Mouse (Mus musculus) embryonic facial prominence, embryonic 12.5 days (tissue): ENCODE results near the gene Bhlhe23. TPM values are rescaled to one million over a fixed set of nuclear protein-coding genes. Genes with fewer than 3 reads are reported as not detected.

ENCODE experiments used
- ATAC-seq: fragments of 200-750 bp; cut with Nextera tagmentation; 2 replicates; pipeline ENCODE4 v1.8.0; 2017; ENCODE audit not compliant: insufficient number of reproducible peaks, insufficient read depth, low FRiP score, low TSS enrichment
- H3K27ac ChIP-seq: fragments of 300-500 bp; sonication (generic); 2 replicates; pipeline ENCODE4 v1.5.1; 2016; ENCODE audit warnings: mild to moderate bottlenecking
- H3K27me3 ChIP-seq: fragments of 300-500 bp; sonication (generic); 2 replicates; pipeline ENCODE4 v1.6.1; 2016; ENCODE audit warnings: mild to moderate bottlenecking, moderate library complexity
- H3K36me3 ChIP-seq: fragments of 300-500 bp; sonication (generic); 2 replicates; pipeline ENCODE4 v1.6.1; 2016; ENCODE audit warnings: mild to moderate bottlenecking
- H3K4me1 ChIP-seq: fragments of 300-500 bp; sonication (generic); 2 replicates; pipeline ENCODE4 v1.6.1; 2016
- H3K4me2 ChIP-seq: fragments of 300-500 bp; sonication (generic); replicated peaks from 2 replicates; pipeline ENCODE4 v1.6.1; 2016; ENCODE audit warnings: mild to moderate bottlenecking, moderate library complexity
- H3K4me3 ChIP-seq: fragments of 300-500 bp; sonication (generic); 2 replicates; pipeline ENCODE4 v1.5.1; 2016; ENCODE audit warnings: mild to moderate bottlenecking
- H3K9ac ChIP-seq: fragments of 300-500 bp; sonication (generic); 2 replicates; pipeline ENCODE4 v1.6.1; 2016; ENCODE audit warnings: mild to moderate bottlenecking, moderate library complexity
- H3K9me3 ChIP-seq: fragments of 300-500 bp; sonication (generic); 2 replicates; pipeline ENCODE4 v1.6.1; 2016; ENCODE audit warnings: mild to moderate bottlenecking, moderate library complexity
- WGBS: fragments of 180-500 bp; shearing (Covaris S2); methylation state at CpG from one replicate; pipeline ENCODE4 v1.1.7; 2016; 5-methylcytosine and 5-hydroxymethylcytosine counted together
- polyA plus RNA-seq: library from polyadenylated mRNA; unstranded; fragments of >200 nt; fragmentation: Nextera tagmentation; extraction: Ambion mirVana; gene quantifications from 2 replicates; pipeline ENCODE4 v1.2.1, GENCODE M21; 2016

Gene Bhlhe23
- polyA plus RNA-seq = 0.97 and 1.3 TPM in 2 replicates

GRCm38 (mm10) chr2:180776793-180777192 lies at the start of gene Bhlhe23:
Gene Bhlhe23 (minus strand): TSS chr2:180776900.
- under 1% methylated on average over 28 of the region's 28 CpGs for WGBS

DNA sequence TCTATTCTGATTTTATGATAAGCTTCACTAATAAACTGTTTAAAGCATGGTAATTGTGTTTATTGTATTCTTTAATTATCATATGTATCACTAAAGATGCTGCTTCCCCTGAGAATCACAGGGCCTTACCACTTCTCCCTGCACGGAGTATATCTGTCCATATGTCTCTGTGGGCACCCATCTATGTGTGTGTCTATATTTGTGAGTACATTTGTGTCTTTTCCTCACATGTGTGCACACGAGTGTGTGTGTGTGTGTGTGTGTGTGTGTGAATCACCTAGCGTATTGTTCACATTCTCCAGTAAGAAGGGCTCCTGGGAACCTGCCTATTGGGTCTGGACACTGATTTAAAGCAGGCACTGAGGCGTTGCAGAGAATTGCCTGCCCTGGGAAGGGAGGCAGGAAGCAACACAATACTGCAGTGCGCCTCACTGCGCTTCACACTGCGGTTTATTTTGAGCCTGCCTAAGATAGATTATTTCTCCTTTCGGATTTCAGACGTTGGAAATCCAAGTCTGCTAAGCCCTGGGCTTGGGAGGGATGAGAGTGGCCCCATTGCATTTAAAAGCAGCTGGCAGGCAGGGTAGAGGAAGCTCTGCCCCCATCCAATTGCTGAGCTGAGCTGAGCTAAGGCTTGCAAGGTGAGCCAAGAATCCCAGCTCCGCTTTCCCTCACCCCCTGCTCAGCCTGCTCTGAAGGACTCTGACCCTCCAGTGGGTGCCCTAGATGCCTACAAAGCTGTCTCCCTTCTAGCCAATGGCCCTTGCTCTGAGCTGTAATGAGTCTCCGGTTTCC lies 48.6 kb upstream of the Bhlhe23 start:
- H3K27ac ChIP-seq = no peak overlapping the region
- ATAC-seq = no peak
- 47% methylated on average over 11 of the region's 11 CpGs for WGBS
- H3K9ac ChIP-seq = no peak overlapping the region
- H3K9me3 ChIP-seq = no peaks in the 10 kb centered on the region
- H3K27me3 ChIP-seq = no peaks in the 10 kb centered on the region
- H3K4me2 ChIP-seq = no peak overlapping the region
- no peak overlapping the region for H3K4me3 ChIP-seq
- H3K36me3 ChIP-seq = no peaks in the 10 kb centered on the region
- H3K4me1 ChIP-seq = no peaks in the 10 kb centered on the region

More at GRCm38 (mm10) chr2:180776793-180777192, at the start of gene Bhlhe23:
- H3K9me3 ChIP-seq = no peaks in the 10 kb centered on the region
- no peaks in the 10 kb centered on the region for H3K36me3 ChIP-seq
- peaks cover 85% of the 10 kb centered on the region for H3K27me3 ChIP-seq
- no peak for ATAC-seq
- H3K4me3 ChIP-seq = peak within 1 kb of the TSS; percentile 18
- peak within 1 kb of the TSS; percentile 40 for H3K4me2 ChIP-seq
- H3K4me1 ChIP-seq = 0 out of 2 replicates have a peak, but pooled peaks cover 4% of the 10 kb centered on the region
- no peak within 1 kb of the TSS; the same call in 1 of the 2 replicates for H3K9ac ChIP-seq
- no peak within 1 kb of the TSS for H3K27ac ChIP-seq

- no peak for ATAC-seq
- WGBS = 80% methylated on average over 4 of the region's 4 CpGs
- H3K27ac ChIP-seq = no peak overlapping the region
- H3K4me1 ChIP-seq = no peaks in the 10 kb centered on the region
- H3K36me3 ChIP-seq = no peaks in the 10 kb centered on the region
- no peak overlapping the region for H3K4me3 ChIP-seq
- no peak overlapping the region for H3K4me2 ChIP-seq
- H3K9ac ChIP-seq = no peak overlapping the region
- no peaks in the 10 kb centered on the region for H3K9me3 ChIP-seq
- no peaks in the 10 kb centered on the region for H3K27me3 ChIP-seq
Measured at GRCm38 (mm10) chr2:180824724-180825123, 48.0 kb upstream of the Bhlhe23 start.

- H3K27ac ChIP-seq = no peak overlapping the region
- H3K4me2 ChIP-seq = no peak overlapping the region
- no peaks in the 10 kb centered on the region; the same call in 1 of the 2 replicates for H3K27me3 ChIP-seq
- H3K9me3 ChIP-seq = no peaks in the 10 kb centered on the region
- H3K4me3 ChIP-seq = no peak overlapping the region
- no peaks in the 10 kb centered on the region for H3K4me1 ChIP-seq
- no peak for ATAC-seq
- H3K9ac ChIP-seq = no peak overlapping the region
- 69% methylated on average over 4 of the region's 4 CpGs for WGBS
- no peaks in the 10 kb centered on the region for H3K36me3 ChIP-seq
Measured at GRCm38 (mm10) chr2:180824061-180824460, 47.4 kb upstream of the Bhlhe23 start.

- Histone ChIP-seq H3K27me3 (no peaks in the 10 kb centered on the region; the same call in 1 of the 2 replicates), H3K9ac (no peak overlapping the region), H3K4me1 (no peaks in the 10 kb centered on the region), H3K4me3 (no peak overlapping the region), H3K36me3 (no peaks in the 10 kb centered on the region), H3K27ac (no peak overlapping the region), H3K4me2 (no peak overlapping the region), H3K9me3 (no peaks in the 10 kb centered on the region)
- WGBS = 34% methylated on average over 6 of the region's 6 CpGs
- no peak for ATAC-seq
Measured at GRCm38 (mm10) chr2:180822476-180822875, 45.8 kb upstream of the Bhlhe23 start.

DNA sequence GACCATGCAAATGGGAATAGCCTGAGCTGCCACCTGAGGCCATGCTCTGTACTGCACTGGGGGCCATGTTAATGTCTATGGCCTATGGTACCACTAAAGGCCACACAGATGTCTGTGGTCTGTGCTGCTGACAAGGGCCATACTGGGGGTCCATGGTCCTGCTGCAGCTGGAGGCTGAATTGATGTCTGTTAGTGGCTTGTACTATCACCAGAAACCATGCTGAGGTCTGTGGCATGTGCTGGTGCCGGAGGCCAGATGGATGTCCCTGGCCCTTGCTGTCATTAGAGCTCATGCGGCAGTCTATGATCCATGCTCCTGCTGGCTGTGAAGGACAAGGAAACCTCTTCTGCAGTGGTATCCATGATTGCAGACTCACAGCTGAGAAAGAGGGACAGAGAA lies 42.8 kb upstream of the Bhlhe23 start:
- Histone ChIP-seq H3K27me3 (no peaks in the 10 kb centered on the region; the same call in 1 of the 2 replicates), H3K4me2 (no peak overlapping the region), H3K4me3 (no peak overlapping the region), H3K27ac (no peak overlapping the region), H3K9ac (no peak overlapping the region), H3K36me3 (no peaks in the 10 kb centered on the region), H3K4me1 (no peaks in the 10 kb centered on the region), H3K9me3 (no peaks in the 10 kb centered on the region)
- WGBS = 86% methylated on average over 2 of the region's 2 CpGs
- ATAC-seq = no peak

DNA sequence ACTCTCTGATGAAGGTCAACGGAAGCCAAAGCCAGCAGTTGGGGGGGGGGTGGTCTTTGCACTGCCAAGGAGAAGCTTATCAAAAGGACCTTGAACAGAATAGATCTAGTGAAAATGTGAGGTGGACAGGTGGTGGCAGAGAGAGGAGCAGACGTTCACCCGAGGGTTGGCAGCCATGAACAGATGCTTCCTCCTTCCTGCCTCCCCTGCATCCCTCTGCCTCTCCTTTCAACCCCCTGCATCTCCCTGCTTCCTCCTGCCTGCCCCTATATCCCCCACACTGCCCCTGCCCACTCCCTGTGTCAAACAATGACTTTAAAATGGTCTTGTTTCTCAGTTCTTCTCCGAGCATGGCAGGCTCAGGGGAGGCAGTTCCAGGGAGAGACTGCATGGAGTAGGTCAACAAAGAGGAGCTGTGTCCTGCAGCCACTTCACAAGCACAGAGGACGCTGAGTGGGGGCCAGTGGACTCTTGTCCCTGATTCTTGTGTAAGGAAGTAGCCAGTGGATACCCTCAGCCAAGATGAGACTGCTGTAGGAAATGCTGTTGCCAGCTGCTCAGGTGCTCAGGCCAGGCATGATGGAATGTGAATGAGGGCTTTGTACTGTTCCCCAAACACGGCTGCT lies 39.9 kb upstream of the Bhlhe23 start:
- Histone ChIP-seq H3K4me3 (no peak overlapping the region), H3K9me3 (no peaks in the 10 kb centered on the region), H3K4me2 (no peak overlapping the region), H3K27ac (no peak overlapping the region), H3K36me3 (no peaks in the 10 kb centered on the region), H3K4me1 (no peaks in the 10 kb centered on the region), H3K9ac (no peak overlapping the region), H3K27me3 (no peaks in the 10 kb centered on the region; the same call in 1 of the 2 replicates)
- 53% methylated on average over 6 of the region's 6 CpGs for WGBS
- no peak for ATAC-seq

GRCm38 (mm10) chr2:180813982-180814568 lies 37.4 kb upstream of the Bhlhe23 start:
- no peaks in the 10 kb centered on the region for H3K9me3 ChIP-seq
- no peak overlapping the region for H3K9ac ChIP-seq
- ATAC-seq = 0 out of 2 replicates have a peak, but pooled peaks have one; percentile 64
- no peaks in the 10 kb centered on the region for H3K27me3 ChIP-seq
- WGBS = 54% methylated on average over 4 of the region's 4 CpGs
- H3K36me3 ChIP-seq = no peaks in the 10 kb centered on the region
- H3K4me3 ChIP-seq = no peak overlapping the region
- H3K27ac ChIP-seq = no peak overlapping the region
- no peaks in the 10 kb centered on the region for H3K4me1 ChIP-seq
- no peak overlapping the region for H3K4me2 ChIP-seq

DNA sequence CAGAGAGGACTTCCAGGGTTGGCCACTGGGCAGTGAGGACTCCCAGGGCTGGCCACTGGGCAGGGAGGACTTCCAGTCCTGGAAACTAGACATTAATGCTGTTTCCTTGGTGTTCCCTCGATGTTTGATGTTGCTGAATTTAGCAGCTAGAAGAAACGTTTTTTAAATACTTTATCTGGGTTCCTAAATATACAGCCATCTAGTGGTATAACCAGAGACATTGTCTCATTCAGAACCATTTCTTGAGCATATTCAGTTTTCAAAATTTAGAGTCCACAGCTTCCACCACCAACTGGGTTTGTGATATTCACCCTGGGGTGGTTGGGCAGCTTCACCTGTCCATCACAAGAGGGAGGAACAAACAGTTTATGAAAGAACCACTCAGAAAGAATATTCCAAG lies 34.3 kb upstream of the Bhlhe23 start:
- Histone ChIP-seq H3K27ac (no peak overlapping the region), H3K36me3 (no peaks in the 10 kb centered on the region), H3K9me3 (no peaks in the 10 kb centered on the region), H3K4me3 (no peak overlapping the region), H3K27me3 (no peaks in the 10 kb centered on the region), H3K4me1 (no peaks in the 10 kb centered on the region), H3K4me2 (no peak overlapping the region), H3K9ac (no peak overlapping the region)
- ATAC-seq = no peak
- WGBS = 63% methylated on average over 2 of the region's 2 CpGs

GRCm38 (mm10) chr2:180809510-180809909 lies 32.8 kb upstream of the Bhlhe23 start:
- no peaks in the 10 kb centered on the region for H3K36me3 ChIP-seq
- no peak overlapping the region for H3K27ac ChIP-seq
- 78% methylated on average over 10 of the region's 10 CpGs for WGBS
- H3K4me1 ChIP-seq = no peaks in the 10 kb centered on the region
- ATAC-seq = no peak
- H3K9me3 ChIP-seq = no peaks in the 10 kb centered on the region
- no peak overlapping the region for H3K9ac ChIP-seq
- H3K4me3 ChIP-seq = no peak overlapping the region
- H3K27me3 ChIP-seq = no peaks in the 10 kb centered on the region
- no peak overlapping the region for H3K4me2 ChIP-seq

DNA sequence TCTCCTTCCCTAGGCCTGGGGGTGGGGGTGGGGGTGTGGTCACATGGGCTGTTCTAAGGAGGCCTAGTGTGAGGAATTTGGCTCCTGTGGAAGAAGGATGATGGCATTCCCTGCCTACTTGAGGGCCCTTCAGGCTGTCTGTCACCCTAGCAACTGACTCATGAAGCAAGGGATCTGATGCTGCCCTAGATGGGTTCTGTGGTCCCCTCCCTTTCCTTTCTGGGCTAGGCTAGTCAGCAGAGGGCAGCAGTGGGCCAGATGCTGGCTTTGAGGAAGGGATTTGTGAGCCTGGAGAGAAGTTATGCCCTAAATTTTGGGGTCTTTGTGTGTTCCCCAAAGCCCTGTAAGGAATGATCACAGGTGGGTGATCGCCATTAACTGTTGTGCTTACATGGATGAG lies 29.3 kb upstream of the Bhlhe23 start:
- ATAC-seq = 0 out of 2 replicates have a peak, but pooled peaks have one; percentile 15

More for the DNA sequence above, 29.3 kb upstream of the Bhlhe23 start:
- WGBS = 60% methylated on average over 1 of the region's 1 CpGs
- Histone ChIP-seq H3K27ac (no peak overlapping the region), H3K9me3 (no peaks in the 10 kb centered on the region), H3K4me2 (no peak overlapping the region), H3K4me3 (no peak overlapping the region), H3K36me3 (no peaks in the 10 kb centered on the region), H3K27me3 (no peaks in the 10 kb centered on the region), H3K4me1 (no peaks in the 10 kb centered on the region), H3K9ac (no peak overlapping the region)
